Mouse (Mus musculus) forebrain, embryonic 16.5 days (tissue): ENCODE data around the gene Slc44a3. TPM values are rescaled to one million over a fixed set of nuclear protein-coding genes. Genes with fewer than 3 reads are reported as not detected.

ENCODE experiments used
- ATAC-seq: fragments of 200-750 bp; cut with Nextera tagmentation; 2 replicates; pipeline ENCODE4 v1.8.0; 2017; ENCODE audit warnings: mild to moderate bottlenecking, moderate library complexity
- H3K27ac ChIP-seq: fragments of 300-500 bp; sonication (generic); 2 replicates; pipeline ENCODE4 v1.5.1; 2014; ENCODE audit warnings: low read length, control low read depth
- H3K27me3 ChIP-seq: fragments of 300-500 bp; sonication (generic); replicated peaks from 2 replicates; pipeline ENCODE4 v1.6.1; 2014; ENCODE audit warnings: low read length; ENCODE audit not compliant: control insufficient read depth, insufficient read depth
- H3K36me3 ChIP-seq: fragments of 300-500 bp; sonication (generic); 2 replicates; pipeline ENCODE4 v1.6.1; 2014; ENCODE audit not compliant: control insufficient read depth, insufficient read depth
- H3K4me1 ChIP-seq: fragments of 300-500 bp; sonication (generic); replicated peaks from 2 replicates; pipeline ENCODE4 v1.6.1; 2014; ENCODE audit warnings: low read length; ENCODE audit not compliant: control insufficient read depth, insufficient read depth
- H3K4me2 ChIP-seq: fragments of 300-500 bp; sonication (generic); 2 replicates; pipeline ENCODE4 v1.6.1; 2014; ENCODE audit warnings: mild to moderate bottlenecking, low read length, control low read depth
- H3K4me3 ChIP-seq: fragments of 300-500 bp; sonication (generic); replicated peaks from 2 replicates; pipeline ENCODE4 v1.5.1; 2014; ENCODE audit warnings: mild to moderate bottlenecking, low read length, control low read depth
- H3K9ac ChIP-seq: fragments of 300-500 bp; sonication (generic); replicated peaks from 2 replicates; pipeline ENCODE4 v1.6.1; 2014; ENCODE audit warnings: low read depth, low read length, control low read depth
- H3K9me3 ChIP-seq: fragments of 300-500 bp; sonication (generic); 2 replicates; pipeline ENCODE4 v1.6.1; 2016; ENCODE audit warnings: low read length; ENCODE audit not compliant: control insufficient read depth
- WGBS: fragments of 180-500 bp; shearing (Covaris S2); extraction: QIAGEN DNeasy Blood & Tissue Kit; methylation state at CpG from one replicate; pipeline ENCODE4 v1.1.7; 2014; 5-methylcytosine and 5-hydroxymethylcytosine counted together
- polyA plus RNA-seq: library from polyadenylated mRNA; unstranded; fragments of >200 nt; fragmentation: Nextera tagmentation; extraction: Ambion mirVana; gene quantifications from 2 replicates; pipeline ENCODE4 v1.2.1, GENCODE M21; 2015

Gene Slc44a3
- polyA plus RNA-seq, 1 experiment from 2014 or later: 0.98 TPM

DNA sequence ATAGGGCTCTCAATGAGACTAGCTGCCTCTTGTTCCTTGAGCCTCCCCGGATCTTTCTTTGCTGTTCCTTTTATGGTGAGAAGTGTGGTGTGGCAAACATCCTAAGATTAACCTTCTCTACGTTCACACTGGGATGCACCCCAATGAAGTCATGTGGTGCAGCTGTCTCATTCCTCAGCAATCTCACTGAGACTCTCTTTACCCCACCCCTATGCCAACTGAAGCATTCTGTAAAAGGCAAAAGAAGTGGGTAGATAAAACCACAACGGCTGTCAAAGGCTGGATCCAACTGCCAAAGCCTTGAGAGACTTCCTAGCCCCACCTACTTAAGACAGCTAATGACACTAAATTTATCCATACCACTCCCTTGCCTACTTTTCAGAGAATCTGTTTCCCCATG, 57.5 kb downstream of the Slc44a3 start:
- H3K9ac ChIP-seq: no peak overlapping the region
- no peak overlapping the region for H3K4me3 ChIP-seq
- H3K9me3 ChIP-seq: no peaks in the 10 kb centered on the region
- WGBS: 69% methylated on average over 3 of the region's 3 CpGs
- no peak overlapping the region for H3K4me2 ChIP-seq
- no peaks in the 10 kb centered on the region for H3K36me3 ChIP-seq
- no peaks in the 10 kb centered on the region; the same call in 1 of the 2 replicates for H3K4me1 ChIP-seq
- no peak overlapping the region for H3K27ac ChIP-seq
- no peak for ATAC-seq
- H3K27me3 ChIP-seq: no peaks in the 10 kb centered on the region

- WGBS: 76% methylated on average over 11 of the region's 11 CpGs
- H3K4me2 ChIP-seq: no peak overlapping the region
- no peak overlapping the region for H3K27ac ChIP-seq
- no peak overlapping the region for H3K4me3 ChIP-seq
- no peaks in the 10 kb centered on the region for H3K36me3 ChIP-seq
- H3K27me3 ChIP-seq: no peaks in the 10 kb centered on the region
- H3K9ac ChIP-seq: no peak overlapping the region
- no peaks in the 10 kb centered on the region for H3K9me3 ChIP-seq
- no peak for ATAC-seq
- H3K4me1 ChIP-seq: peaks cover 9% of the 10 kb centered on the region
These were observed 60.5 kb downstream of the Slc44a3 start for GRCm38 (mm10) chr3:121471703-121472102.

DNA sequence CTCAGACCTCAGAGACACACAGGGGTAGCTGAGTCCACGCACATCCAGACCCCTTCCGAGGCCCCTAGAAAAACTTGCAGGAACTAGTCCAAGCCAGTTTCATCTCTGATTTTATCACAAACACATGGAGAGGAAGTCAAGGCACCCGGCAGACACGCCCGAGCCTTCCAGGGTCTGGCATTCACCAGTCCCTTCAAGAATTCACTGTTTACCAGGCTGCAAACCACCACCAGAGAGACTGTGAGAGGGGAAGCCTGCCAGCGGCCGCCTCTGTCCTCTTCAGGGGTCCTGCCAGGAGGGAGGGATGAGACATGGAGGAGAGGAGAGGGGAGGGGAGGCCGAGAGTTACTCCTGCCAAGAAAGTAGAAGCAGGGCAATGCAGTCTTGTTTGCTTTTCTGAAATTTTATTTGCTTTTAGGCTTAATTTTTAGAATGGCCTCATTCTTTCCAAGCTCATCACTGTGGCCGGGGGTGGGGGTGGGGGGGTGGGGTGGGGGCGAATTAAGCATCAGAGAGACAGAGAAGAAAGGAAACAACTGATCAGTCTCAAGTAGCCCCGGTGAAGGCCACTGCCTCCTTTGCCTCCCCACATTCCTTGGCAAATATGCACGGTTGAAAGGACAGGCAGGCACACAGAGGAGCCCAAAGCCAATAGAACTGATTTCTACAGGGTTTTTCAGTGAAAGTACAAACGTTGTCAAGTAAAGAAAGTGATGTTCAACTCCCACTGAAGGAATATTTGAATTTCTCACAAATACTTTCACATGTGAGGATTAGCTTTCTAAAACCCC, 62.8 kb downstream of the Slc44a3 start:
- peak; percentile 75 for ATAC-seq
- no peaks in the 10 kb centered on the region for H3K27me3 ChIP-seq
- 5% methylated on average over 13 of the region's 13 CpGs for WGBS
- H3K4me1 ChIP-seq: peaks cover 17% of the 10 kb centered on the region
- H3K9me3 ChIP-seq: no peaks in the 10 kb centered on the region
- no peak overlapping the region for H3K27ac ChIP-seq
- H3K36me3 ChIP-seq: no peaks in the 10 kb centered on the region
- no peak overlapping the region for H3K4me3 ChIP-seq
- no peak overlapping the region for H3K9ac ChIP-seq
- no peak overlapping the region for H3K4me2 ChIP-seq

DNA sequence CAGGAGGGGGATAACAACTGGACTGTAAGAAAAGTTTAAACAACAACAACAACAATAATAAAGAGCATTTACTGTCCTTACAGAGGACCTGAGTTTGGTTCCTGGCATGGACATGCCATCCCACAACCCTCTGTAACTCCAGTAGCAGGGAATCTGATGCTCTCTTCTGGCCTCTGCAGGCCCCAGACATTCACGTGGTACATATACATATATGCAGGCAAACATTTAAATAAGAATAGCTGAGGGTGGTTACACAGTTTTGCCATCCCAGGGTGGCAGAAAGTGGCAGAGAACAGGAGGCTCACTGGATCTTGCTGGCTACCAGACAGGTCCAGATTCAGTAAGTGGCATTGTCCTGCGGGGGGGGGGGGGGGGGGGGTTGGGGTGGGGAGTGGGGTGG, 64.1 kb downstream of the Slc44a3 start:
- Histone ChIP-seq H3K9me3 (no peaks in the 10 kb centered on the region), H3K4me1 (peaks cover 18% of the 10 kb centered on the region), H3K27ac (no peak overlapping the region), H3K4me2 (no peak overlapping the region), H3K9ac (no peak overlapping the region), H3K4me3 (no peak overlapping the region), H3K27me3 (no peaks in the 10 kb centered on the region), H3K36me3 (no peaks in the 10 kb centered on the region)
- WGBS: 18% methylated on average over 1 of the region's 2 CpGs
- no peak for ATAC-seq

DNA sequence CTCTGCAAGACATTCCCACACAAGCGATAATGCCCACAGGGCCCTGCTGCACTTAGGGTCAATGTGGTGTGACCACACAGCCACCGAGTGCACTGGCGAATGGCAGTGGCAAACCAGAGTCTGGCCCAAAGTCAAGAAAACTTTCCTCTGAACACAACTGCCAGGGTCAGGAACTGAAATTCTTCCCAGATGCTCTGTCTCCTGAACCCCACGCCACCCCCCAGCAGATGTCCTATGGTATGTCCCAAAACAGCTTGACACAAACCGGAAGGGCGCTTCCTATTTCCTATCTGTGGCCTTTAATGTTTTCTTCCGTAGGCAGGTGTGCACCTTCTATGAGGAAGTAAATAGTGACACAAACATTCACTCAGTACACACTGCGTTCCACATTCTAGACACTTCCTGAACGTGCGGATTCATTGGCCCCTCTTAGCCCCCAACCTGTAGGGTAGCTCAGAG, 65.1 kb downstream of the Slc44a3 start:
- Histone ChIP-seq H3K9me3 (no peaks in the 10 kb centered on the region), H3K4me1 (peaks cover 18% of the 10 kb centered on the region), H3K9ac (no peak overlapping the region), H3K27me3 (no peaks in the 10 kb centered on the region), H3K4me3 (no peak overlapping the region), H3K36me3 (no peaks in the 10 kb centered on the region), H3K27ac (no peak overlapping the region), H3K4me2 (no peak overlapping the region)
- ATAC-seq: no peak
- whole genome bisulfite sequencing: 93% methylated on average over 10 of the region's 10 CpGs

GRCm38 (mm10) chr3:121465795-121466194, 66.4 kb downstream of the Slc44a3 start:
- Histone ChIP-seq H3K27ac (no peak overlapping the region), H3K4me2 (no peak overlapping the region), H3K36me3 (peaks cover under 1% of the 10 kb centered on the region; the same call in 1 of the 2 replicates), H3K9me3 (no peaks in the 10 kb centered on the region), H3K4me1 (peaks cover 18% of the 10 kb centered on the region), H3K27me3 (no peaks in the 10 kb centered on the region), H3K4me3 (no peak overlapping the region), H3K9ac (no peak overlapping the region)
- 74% methylated on average over 10 of the region's 10 CpGs for WGBS
- ATAC-seq: peak; percentile 11; the same call in 1 of the 2 replicates

DNA sequence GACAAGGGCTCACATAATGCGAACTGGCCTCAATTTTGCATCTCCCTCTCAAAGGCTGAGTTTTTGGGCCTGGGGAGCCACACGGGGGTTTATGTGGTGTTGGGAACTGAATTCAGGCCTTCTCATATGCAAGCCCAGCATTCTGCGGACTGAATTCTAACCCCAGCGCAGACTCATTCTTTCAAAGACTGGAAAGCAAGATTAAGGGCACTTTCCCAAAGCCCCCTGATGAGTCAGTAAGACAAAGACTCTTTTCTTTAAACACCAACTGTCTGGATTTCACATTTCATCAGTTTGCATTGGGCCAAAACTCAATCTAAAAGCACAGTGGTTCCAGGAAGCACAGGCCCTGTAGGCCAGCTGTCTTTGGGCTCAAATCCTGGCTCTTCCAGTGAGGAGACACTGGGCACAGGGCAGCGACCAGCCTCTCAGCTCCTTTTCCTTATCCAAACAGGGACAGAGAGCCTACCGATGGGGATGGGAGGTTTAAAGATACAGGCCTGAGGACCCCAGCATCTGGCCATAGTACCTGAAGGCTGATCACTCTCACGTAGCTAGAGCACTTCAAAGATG, 67.4 kb downstream of the Slc44a3 start:
- ATAC-seq: 0 out of 2 replicates have a peak, but pooled peaks have one; percentile 24
- Histone ChIP-seq H3K27ac (peak overlapping the region; percentile 31; the same call in 1 of the 2 replicates), H3K4me1 (peaks cover 18% of the 10 kb centered on the region), H3K9me3 (no peaks in the 10 kb centered on the region), H3K36me3 (peaks cover 5% of the 10 kb centered on the region; the same call in 1 of the 2 replicates), H3K4me3 (no peak overlapping the region), H3K9ac (no peak overlapping the region), H3K4me2 (no peak overlapping the region), H3K27me3 (no peaks in the 10 kb centered on the region)
- WGBS: 20% methylated on average over 7 of the region's 7 CpGs

DNA sequence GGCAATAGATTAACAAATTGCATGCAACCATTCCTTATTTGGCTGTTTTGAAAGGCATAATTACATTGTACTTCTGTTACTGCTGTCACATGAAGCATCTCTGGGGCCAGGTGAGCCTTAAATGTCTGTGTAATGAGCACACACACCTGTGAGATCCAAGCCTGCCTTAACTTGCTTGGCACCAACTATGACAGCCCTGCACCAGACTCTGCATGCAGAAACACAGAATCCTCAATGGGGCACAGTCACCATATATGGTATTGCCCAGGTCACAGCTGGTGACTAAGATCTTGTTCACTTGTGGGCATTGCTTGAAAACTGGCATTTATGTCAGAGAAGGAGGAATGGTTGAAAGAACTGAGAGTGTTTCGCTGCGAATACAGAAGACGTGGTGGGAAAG, 69.4 kb downstream of the Slc44a3 start:
- Histone ChIP-seq H3K4me2 (no peak overlapping the region), H3K36me3 (peaks cover 15% of the 10 kb centered on the region), H3K27me3 (no peaks in the 10 kb centered on the region), H3K27ac (no peak overlapping the region), H3K9me3 (no peaks in the 10 kb centered on the region), H3K9ac (no peak overlapping the region), H3K4me3 (no peak overlapping the region), H3K4me1 (peaks cover 8% of the 10 kb centered on the region)
- 88% methylated on average over 3 of the region's 3 CpGs for WGBS
- no peak for ATAC-seq

- Histone ChIP-seq H3K4me3 (no peak overlapping the region), H3K27ac (no peak overlapping the region), H3K4me2 (no peak overlapping the region), H3K9ac (no peak overlapping the region), H3K4me1 (peaks cover 8% of the 10 kb centered on the region), H3K9me3 (no peaks in the 10 kb centered on the region), H3K27me3 (no peaks in the 10 kb centered on the region), H3K36me3 (peaks cover 17% of the 10 kb centered on the region)
- WGBS: 93% methylated on average over 13 of the region's 13 CpGs
- ATAC-seq: no peak
These were observed 70.7 kb downstream of the Slc44a3 start for GRCm38 (mm10) chr3:121461477-121461876.
